Mouse (Mus musculus) CH12.LX (cell line): Measurements from ENCODE around the gene Rrnad1. TPM values are rescaled to one million over a fixed set of nuclear protein-coding genes. Genes with fewer than 3 reads are reported as not detected.

Experiments
- DNase-seq: peaks from one replicate; pipeline ENCODE4 v3.0.0-alpha.2; 2013; ENCODE audit errors: extremely low read depth
- H3K27ac ChIP-seq: 2 replicates; pipeline ENCODE4 v1.5.1; 2012; ENCODE audit warnings: low read depth, mild to moderate bottlenecking, control low read depth, moderate library complexity; ENCODE audit not compliant: insufficient read depth
- H3K27me3 ChIP-seq: replicated peaks from 2 replicates; pipeline ENCODE3; 2012; ENCODE audit warnings: inconsistent platforms
- H3K36me3 ChIP-seq, 2 experiments: replicated peaks in 1 of 2; 2 replicates each; pipeline versions ENCODE3 to v1.6.1; 2012; ENCODE audit warnings: inconsistent platforms in 1 of 2, low read length in 1 of 2, mild to moderate bottlenecking in 1 of 2, mixed read lengths in 1 of 2, moderate library complexity in 1 of 2; ENCODE audit not compliant: control insufficient read depth in 1 of 2, insufficient read depth in 1 of 2
- H3K4me1 ChIP-seq, 2 experiments: 2 replicates each; pipeline ENCODE4 v1.6.1; 2012; ENCODE audit warnings: inconsistent platforms in 1 of 2, moderate library complexity in 1 of 2; ENCODE audit not compliant: insufficient read depth in 2 of 2, control insufficient read depth in 1 of 2
- H3K4me2 ChIP-seq: 2 replicates; pipeline ENCODE4 v1.6.1; 2012; ENCODE audit warnings: low read depth, mild to moderate bottlenecking, control low read depth; ENCODE audit not compliant: poor library complexity, insufficient read depth, severe bottlenecking
- H3K4me3 ChIP-seq, 3 experiments: fragments of 150-350 bp in 1 of 3; sonication (generic) in 1 of 3; replicated peaks in 1 of 3; 2 replicates each; pipeline versions ENCODE3 to v1.5.1; 2011 to 2012; ENCODE audit warnings: low read depth in 2 of 3, low read length in 2 of 3, mild to moderate bottlenecking in 2 of 3, moderate library complexity in 2 of 3, control low read depth in 1 of 3, improper control_type of control experiment in 1 of 3, inconsistent platforms in 1 of 3, mixed read lengths in 1 of 3; ENCODE audit not compliant: poor library complexity in 1 of 3
- H3K79me2 ChIP-seq: replicated peaks from 2 replicates; pipeline ENCODE4 v1.6.1; 2012; ENCODE audit warnings: mild to moderate bottlenecking, moderate library complexity; ENCODE audit not compliant: control insufficient read depth, poor library complexity, insufficient read depth, severe bottlenecking; ENCODE audit errors: extremely low read depth
- H3K9ac ChIP-seq: 2 replicates; pipeline ENCODE4 v1.6.1; 2012; ENCODE audit warnings: low read depth, mild to moderate bottlenecking, control low read depth, moderate library complexity; ENCODE audit not compliant: insufficient read depth
- H3K9me3 ChIP-seq: replicated peaks from 2 replicates; pipeline ENCODE3; 2012; ENCODE audit warnings: low read length, inconsistent platforms, mixed read lengths
- BHLHE40 ChIP-seq: IDR thresholded peaks from 2 replicates; pipeline ENCODE4 v1.6.1; 2011; ENCODE audit warnings: mild to moderate bottlenecking, low read depth, low read length, improper control_type of control experiment
- CHD1 ChIP-seq: IDR thresholded peaks from 2 replicates; pipeline ENCODE4 v1.6.1; 2012; ENCODE audit warnings: low read depth, low read length, improper control_type of control experiment, inconsistent platforms
- E2F4 ChIP-seq: IDR thresholded peaks from 2 replicates; pipeline ENCODE4 v1.6.1; 2011; ENCODE audit warnings: low read depth, low read length, improper control_type of control experiment; ENCODE audit not compliant: insufficient replicate concordance
- GABPA ChIP-seq: IDR thresholded peaks from 2 replicates; pipeline ENCODE4 v1.6.1; 2012; ENCODE audit warnings: low read depth, low read length, improper control_type of control experiment, inconsistent platforms; ENCODE audit not compliant: insufficient replicate concordance
- MAFK ChIP-seq: IDR thresholded peaks from 2 replicates; pipeline ENCODE4 v1.6.1; 2011; ENCODE audit warnings: low read length, improper control_type of control experiment; ENCODE audit not compliant: insufficient replicate concordance
- MAZ ChIP-seq: IDR thresholded peaks from 2 replicates; pipeline ENCODE4 v1.6.1; 2012; ENCODE audit warnings: low read depth, mild to moderate bottlenecking, inconsistent platforms, low read length, improper control_type of control experiment, moderate library complexity
- MEF2A ChIP-seq: IDR thresholded peaks from 2 replicates; pipeline ENCODE4 v1.6.1; 2014; ENCODE audit warnings: low read depth, mild to moderate bottlenecking, inconsistent platforms, low read length, improper control_type of control experiment, borderline replicate concordance
- NELFE ChIP-seq: IDR thresholded peaks from 2 replicates; pipeline ENCODE4 v1.6.1; 2011; ENCODE audit warnings: low read depth, low read length, improper control_type of control experiment
- NRF1 ChIP-seq: IDR thresholded peaks from 2 replicates; pipeline ENCODE4 v1.6.1; 2014; ENCODE audit warnings: low read depth, mild to moderate bottlenecking, inconsistent platforms, low read length, improper control_type of control experiment, moderate library complexity
- PAX5 ChIP-seq: IDR thresholded peaks from 2 replicates; pipeline ENCODE4 v1.6.1; 2012; ENCODE audit warnings: low read length, inconsistent platforms, mixed read lengths
- POLR2A ChIP-seq: IDR thresholded peaks from 2 replicates; pipeline ENCODE4 v1.6.1; 2011; ENCODE audit warnings: low read depth, mild to moderate bottlenecking, improper control_type of control experiment, low read length
- POLR2AphosphoS2 ChIP-seq: IDR thresholded peaks from 2 replicates; pipeline ENCODE4 v1.6.1; 2011; ENCODE audit warnings: low read depth, low read length, improper control_type of control experiment
- RCOR1 ChIP-seq: conservative IDR thresholded peaks from 2 replicates; pipeline ENCODE4 v1.6.1; 2012; ENCODE audit warnings: low read depth, mild to moderate bottlenecking, inconsistent platforms, low read length, improper control_type of control experiment
- SIN3A ChIP-seq: IDR thresholded peaks from 2 replicates; pipeline ENCODE4 v1.6.1; 2012; ENCODE audit warnings: low read length, improper control_type of control experiment, inconsistent platforms
- SMC3 ChIP-seq: IDR thresholded peaks from 2 replicates; pipeline ENCODE4 v1.6.1; 2011; ENCODE audit warnings: low read depth, low read length, improper control_type of control experiment
- TBP ChIP-seq: conservative IDR thresholded peaks from 2 replicates; pipeline ENCODE4 v1.6.1; 2011; ENCODE audit warnings: low read depth, low read length, improper control_type of control experiment
- TCF12 ChIP-seq: IDR thresholded peaks from 2 replicates; pipeline ENCODE4 v1.6.1; 2014; ENCODE audit warnings: low read depth, mild to moderate bottlenecking, inconsistent platforms, low read length, improper control_type of control experiment
- UBTF ChIP-seq: IDR thresholded peaks from 2 replicates; pipeline ENCODE4 v1.6.1; 2012; ENCODE audit warnings: low read depth, mild to moderate bottlenecking, inconsistent platforms, low read length, improper control_type of control experiment, moderate library complexity
- USF1 ChIP-seq: IDR thresholded peaks from 2 replicates; pipeline ENCODE4 v1.6.1; 2014; ENCODE audit warnings: low read depth, mild to moderate bottlenecking, inconsistent platforms, low read length, improper control_type of control experiment
- ZNF384 ChIP-seq: IDR thresholded peaks from 2 replicates; pipeline ENCODE4 v1.6.1; 2012; ENCODE audit warnings: low read depth, low read length, improper control_type of control experiment, inconsistent platforms
- dilution Hi-C: fragments of 300-500 bp; cut with MboI; formaldehyde crosslinking; loops from 2 replicates; pipeline ENCODE4 v1.14.3; 2020; ENCODE audit warnings: low sequenced_read_pairs; ENCODE audit not compliant: extremely low pct_unique_long_range_greater_than_20kb, extremely low pct_ligation_motif_present
- in situ Hi-C: fragments of 300-500 bp; cut with MboI; formaldehyde crosslinking; loops from 3 replicates; pipeline ENCODE4 v1.14.3; 2019; ENCODE audit warnings: low sequenced_read_pairs, low pct_ligation_motif_present, low pct_unique_long_range_greater_than_20kb, mixed read lengths
- polyA plus RNA-seq: library from polyadenylated mRNA; unstranded; fragments of >175 nt; gene quantifications from 2 replicates; pipeline ENCODE4 v1.2.1, GENCODE M21; 2012; ENCODE audit warnings: low read depth; ENCODE audit not compliant: insufficient read length
- total RNA-seq, 2 experiments: library from RNA; depleted of rRNA; stranded (reverse); fragments of 300-350 nt in 1 of 2; fragments of >200 nt in 1 of 2; gene quantifications; 2 replicates each; pipeline ENCODE4 v1.2.3; 2012 to 2014

Gene Rrnad1
- total and polyA plus RNA-seq, 3 experiments: 8.0 to 12.5 (median 11.4) TPM

GRCm38 (mm10) chr3:87980085-87980484 is 49.6 kb upstream of the Rrnad1 start:
- Histone ChIP-seq H3K4me1 (peaks cover 22 to 78% of the 10 kb centered on the region in 2 experiments), H3K36me3 (no peaks in the 10 kb centered on the region), H3K4me3 (no peak overlapping the region), H3K9me3 (no peaks in the 10 kb centered on the region), H3K27me3 (peaks cover 26% of the 10 kb centered on the region), H3K9ac (no peak overlapping the region), H3K4me2 (no peak overlapping the region), H3K27ac (no peak overlapping the region)
- in situ Hi-C loops: no loop called here
- no peak for DNase-seq
- dilution Hi-C loops: no loop called here
- TF ChIP-seq MAZ (no peak), GABPA (no peak), E2F4 (no peak), MEF2A (no peak), SMC3 (no peak), POLR2A (no peak), TCF12 (no peak), USF1 (no peak), UBTF (no peak), BHLHE40 (no peak), NELFE (no peak), MAFK (no peak), ZNF384 (no peak), CHD1 (no peak), RCOR1 (no peak), POLR2AphosphoS2 (no peak), PAX5 (no peak), SIN3A (no peak)
- TF ChIP-seq, all 38 proteins: peak for 0
- no peaks in the 10 kb centered on the region for H3K79me2 ChIP-seq

GRCm38 (mm10) chr3:87979493-87979892 is 49.0 kb upstream of the Rrnad1 start:
- Histone ChIP-seq H3K36me3 (no peaks in the 10 kb centered on the region), H3K4me1 (peaks cover 22 to 75% of the 10 kb centered on the region in 2 experiments), H3K9me3 (no peaks in the 10 kb centered on the region), H3K9ac (no peak overlapping the region), H3K27ac (no peak overlapping the region), H3K27me3 (peaks cover 29% of the 10 kb centered on the region), H3K79me2 (no peaks in the 10 kb centered on the region), H3K4me3 (no peak overlapping the region), H3K4me2 (no peak overlapping the region)
- TF ChIP-seq MAFK: no peak
- no peak for TF ChIP-seq POLR2A
- TF ChIP-seq TCF12: no peak
- no peak for TF ChIP-seq E2F4
- TF ChIP-seq TBP: no peak
- no peak for TF ChIP-seq NRF1
- TF ChIP-seq PAX5: no peak
- no peak for TF ChIP-seq POLR2AphosphoS2
- no peak for TF ChIP-seq BHLHE40
- TF ChIP-seq ZNF384: no peak
- dilution Hi-C loops (no loop called here), in situ Hi-C loops (loop anchor here (5.0 kb wide), 1 partner anchor 37 kb away; no protein-coding TSS in a partner anchor)
- DNase-seq: no peak
